Mouse (Mus musculus): ENCODE measurements around the gene Nkiras2. TPM values are rescaled to one million over a fixed set of nuclear protein-coding genes. Genes with fewer than 3 reads are reported as not detected.

The Nkiras2 gene
- polyA plus RNA-seq, 1 experiment from 2014 or later, result 44.7 TPM

Other genes starting within 250 kb of the Nkiras2 start
- gene Jup, start 221.5 kb upstream of the Nkiras2 start, polyA plus RNA-seq (2018), result 2.6 to 3.1 TPM (median 2.9 TPM) in 3 replicates
- 0.10 TPM in 1 of 3 replicates, not detected in the others for gene P3h4, start 204.4 kb upstream of the Nkiras2 start, polyA plus RNA-seq (2018)
- gene Fkbp10, start 203.5 kb upstream of the Nkiras2 start, polyA plus RNA-seq (2018), result not detected in 3 replicates
- 10.7 to 17.3 TPM (median 13.4 TPM) in 3 replicates for gene Nt5c3b, start 177.4 kb upstream of the Nkiras2 start, polyA plus RNA-seq (2018)
- gene Klhl10, start 177.3 kb upstream of the Nkiras2 start, polyA plus RNA-seq (2018), result 0.07 TPM in 1 of 3 replicates, not detected in the others
- 2.1 to 4.8 TPM (median 4.6 TPM) in 3 replicates for gene Klhl11, start 146.5 kb upstream of the Nkiras2 start, polyA plus RNA-seq (2018)
- gene Acly, start 91.2 kb upstream of the Nkiras2 start, polyA plus RNA-seq (2018), result 70.4 to 111 TPM (median 89.5 TPM) in 3 replicates
- gene Ttc25, start 73.6 kb upstream of the Nkiras2 start, polyA plus RNA-seq (2018), result 0.11 to 0.12 TPM in 2 of 3 replicates, not detected in the other
- 26.5 to 58.0 TPM (median 47.3 TPM) in 3 replicates for gene Cnp, start 44.3 kb upstream of the Nkiras2 start, polyA plus RNA-seq (2018)
- gene Dnajc7, start 924 bp downstream of the Nkiras2 start, polyA plus RNA-seq (2018), result 134 to 172 TPM (median 137 TPM) in 3 replicates
- 0.14 to 1.2 TPM (median 0.57 TPM) in 3 replicates for gene Zfp385c, start 73.2 kb downstream of the Nkiras2 start, polyA plus RNA-seq (2018)
- gene Dhx58, start 85.0 kb downstream of the Nkiras2 start, polyA plus RNA-seq (2018), result 42.8 to 129 TPM (median 87.0 TPM) in 3 replicates
- gene Kat2a, start 93.2 kb downstream of the Nkiras2 start, polyA plus RNA-seq (2018), result 22.4 to 41.0 TPM (median 23.3 TPM) in 3 replicates
- gene Hspb9, start 94.6 kb downstream of the Nkiras2 start, polyA plus RNA-seq (2018), result not detected in 3 replicates
- gene Rab5c, start 119.0 kb downstream of the Nkiras2 start, polyA plus RNA-seq (2018), result 348 to 578 TPM (median 378 TPM) in 3 replicates
- gene Kcnh4, start 140.7 kb downstream of the Nkiras2 start, polyA plus RNA-seq (2018), result not detected in 3 replicates
- gene Hcrt, start 143.7 kb downstream of the Nkiras2 start, polyA plus RNA-seq (2018), result not detected in 3 replicates
- 11.6 to 15.9 TPM (median 14.3 TPM) in 3 replicates for gene Ghdc, start 151.7 kb downstream of the Nkiras2 start, polyA plus RNA-seq (2018)
- gene Stat5b, start 231.5 kb downstream of the Nkiras2 start, polyA plus RNA-seq (2018), result 16.7 to 27.2 TPM (median 18.9 TPM) in 3 replicates
- gene Stat5a, start 240.1 kb downstream of the Nkiras2 start, polyA plus RNA-seq (2018), result 10.0 to 16.3 TPM (median 11.7 TPM) in 3 replicates

Measured in macrophage (primary cell).